Mouse (Mus musculus): Measurements from ENCODE around the gene Klre1. TPM values are rescaled to one million over a fixed set of nuclear protein-coding genes. Genes with fewer than 3 reads are reported as not detected.
A peak's percentile ranks its signal among the peaks of the same experiment; 100 is the strongest.
"Not testable (repeated sequence)": the region's sequence is repeated elsewhere in the genome, so short reads cannot be mapped to it uniquely, and the experiment has no call there.

Klre1 gene
- polyA plus RNA-seq, 1 experiment from 2014 or later, result 0.13 TPM

GRCm38 (mm10) chr6:129565257-129565656 lies 12.4 kb upstream of the Klre1 start:
- Histone ChIP-seq H3K4me2 (ENCODE audit: low read depth, low read length) (no peak overlapping the region), H3K9me3 (replicated peaks; ENCODE audit: control insufficient read depth, low read length) (no peaks in the 10 kb centered on the region), H3K9ac (ENCODE audit: low read depth, low read length) (no peak overlapping the region), H3K36me3 (ENCODE audit: control insufficient read depth, insufficient read depth) (no peaks in the 10 kb centered on the region), H3K4me3 (ENCODE audit: low read depth, low read length) (no peak overlapping the region), H3K27ac (ENCODE audit: low read length) (no peak overlapping the region), H3K4me1 (ENCODE audit: control insufficient read depth, low read depth, low read length) (no peaks in the 10 kb centered on the region), H3K27me3 (ENCODE audit: control insufficient read depth, insufficient read depth, low read depth, low read length) (no peaks in the 10 kb centered on the region)
- 14% methylated on average over 2 of the region's 2 CpGs for WGBS (ENCODE audit: insufficient replicate concordance)
- ATAC-seq (ENCODE audit: low read depth), result no peak

GRCm38 (mm10) chr6:129575315-129575714 lies 2.4 kb upstream of the Klre1 start:
- Histone ChIP-seq H3K36me3 (ENCODE audit: control insufficient read depth, insufficient read depth) (no peaks in the 10 kb centered on the region), H3K27me3 (ENCODE audit: control insufficient read depth, insufficient read depth, low read depth, low read length) (no peaks in the 10 kb centered on the region), H3K4me1 (ENCODE audit: control insufficient read depth, low read depth, low read length) (no peaks in the 10 kb centered on the region), H3K4me2 (ENCODE audit: low read depth, low read length) (no peak overlapping the region), H3K9me3 (replicated peaks; ENCODE audit: control insufficient read depth, low read length) (no peaks in the 10 kb centered on the region), H3K9ac (ENCODE audit: low read depth, low read length) (no peak overlapping the region), H3K4me3 (ENCODE audit: low read depth, low read length) (no peak overlapping the region), H3K27ac (ENCODE audit: low read length) (no peak overlapping the region)
- 14% methylated on average over 2 of the region's 2 CpGs for WGBS (ENCODE audit: insufficient replicate concordance)
- no peak for ATAC-seq (ENCODE audit: low read depth)

GRCm38 (mm10) chr6:129581274-129581673 lies 3.6 kb downstream of the Klre1 start:
- Histone ChIP-seq H3K4me1 (ENCODE audit: control insufficient read depth, low read depth, low read length) (no peaks in the 10 kb centered on the region), H3K27ac (ENCODE audit: low read length) (no peak overlapping the region), H3K9me3 (replicated peaks; ENCODE audit: control insufficient read depth, low read length) (no peaks in the 10 kb centered on the region), H3K36me3 (ENCODE audit: control insufficient read depth, insufficient read depth) (no peaks in the 10 kb centered on the region), H3K27me3 (ENCODE audit: control insufficient read depth, insufficient read depth, low read depth, low read length) (no peaks in the 10 kb centered on the region), H3K9ac (ENCODE audit: low read depth, low read length) (no peak overlapping the region), H3K4me3 (ENCODE audit: low read depth, low read length) (no peak overlapping the region), H3K4me2 (ENCODE audit: low read depth, low read length) (no peak overlapping the region)
- 36% methylated on average over 4 of the region's 4 CpGs for WGBS (ENCODE audit: insufficient replicate concordance)
- no peak for ATAC-seq (ENCODE audit: low read depth)

GRCm38 (mm10) chr6:129581896-129582295 lies 4.2 kb downstream of the Klre1 start:
- no peak overlapping the region for H3K9ac ChIP-seq (ENCODE audit: low read depth, low read length)
- no peaks in the 10 kb centered on the region for H3K9me3 ChIP-seq (replicated peaks; ENCODE audit: control insufficient read depth, low read length)
- H3K27me3 ChIP-seq (ENCODE audit: control insufficient read depth, insufficient read depth, low read depth, low read length), result no peaks in the 10 kb centered on the region
- H3K4me2 ChIP-seq (ENCODE audit: low read depth, low read length), result no peak overlapping the region
- ATAC-seq (ENCODE audit: low read depth), result no peak
- 24% methylated on average over 4 of the region's 4 CpGs for WGBS (ENCODE audit: insufficient replicate concordance)
- no peaks in the 10 kb centered on the region for H3K4me1 ChIP-seq (ENCODE audit: control insufficient read depth, low read depth, low read length)
- H3K4me3 ChIP-seq (ENCODE audit: low read depth, low read length), result no peak overlapping the region
- no peaks in the 10 kb centered on the region for H3K36me3 ChIP-seq (ENCODE audit: control insufficient read depth, insufficient read depth)
- no peak overlapping the region for H3K27ac ChIP-seq (ENCODE audit: low read length)

GRCm38 (mm10) chr6:129583014-129583413 lies 5.3 kb downstream of the Klre1 start:
- 51% methylated on average over 3 of the region's 3 CpGs for WGBS (ENCODE audit: insufficient replicate concordance)
- H3K4me3 ChIP-seq (ENCODE audit: low read depth, low read length), result no peak overlapping the region
- no peaks in the 10 kb centered on the region for H3K36me3 ChIP-seq (ENCODE audit: control insufficient read depth, insufficient read depth)
- H3K27me3 ChIP-seq (ENCODE audit: control insufficient read depth, insufficient read depth, low read depth, low read length), result no peaks in the 10 kb centered on the region
- no peak for ATAC-seq (ENCODE audit: low read depth)
- H3K27ac ChIP-seq (ENCODE audit: low read length), result no peak overlapping the region
- no peak overlapping the region for H3K4me2 ChIP-seq (ENCODE audit: low read depth, low read length)
- no peaks in the 10 kb centered on the region for H3K9me3 ChIP-seq (replicated peaks; ENCODE audit: control insufficient read depth, low read length)
- H3K4me1 ChIP-seq (ENCODE audit: control insufficient read depth, low read depth, low read length), result no peaks in the 10 kb centered on the region
- no peak overlapping the region for H3K9ac ChIP-seq (ENCODE audit: low read depth, low read length)

- no peak within 1 kb of the TSS for H3K4me3 ChIP-seq (ENCODE audit: low read depth, low read length)
- no peak within 1 kb of the TSS for H3K27ac ChIP-seq (ENCODE audit: low read length)
- no peaks in the 10 kb centered on the region for H3K36me3 ChIP-seq (ENCODE audit: control insufficient read depth, insufficient read depth)
- no peaks in the 10 kb centered on the region for H3K4me1 ChIP-seq (ENCODE audit: control insufficient read depth, low read depth, low read length)
- no peaks in the 10 kb centered on the region for H3K27me3 ChIP-seq (ENCODE audit: control insufficient read depth, insufficient read depth, low read depth, low read length)
- 16% methylated on average over 3 of the region's 3 CpGs for WGBS (ENCODE audit: insufficient replicate concordance)
- H3K9me3 ChIP-seq (replicated peaks; ENCODE audit: control insufficient read depth, low read length), result no peaks in the 10 kb centered on the region
- H3K4me2 ChIP-seq (ENCODE audit: low read depth, low read length), result no peak within 1 kb of the TSS
- ATAC-seq (ENCODE audit: low read depth), result no peak
- H3K9ac ChIP-seq (ENCODE audit: low read depth, low read length), result no peak within 1 kb of the TSS
These were observed 13.8 kb downstream of the Klre1 start, which contains the start of gene Klrd1 for GRCm38 (mm10) chr6:129591508-129591907. Gene Klrd1, plus strand, starts transcription at chr6:129591782.

GRCm38 (mm10) chr6:129608372-129608771 lies 30.7 kb downstream of the Klre1 start:
- no peak overlapping the region for H3K27ac ChIP-seq (ENCODE audit: low read length)
- no peaks in the 10 kb centered on the region for H3K36me3 ChIP-seq (ENCODE audit: control insufficient read depth, insufficient read depth)
- 0 out of 2 replicates have a peak, but pooled peaks have one; percentile 21 for ATAC-seq (ENCODE audit: low read depth)
- H3K4me1 ChIP-seq (ENCODE audit: control insufficient read depth, low read depth, low read length), result no peaks in the 10 kb centered on the region
- no peaks in the 10 kb centered on the region for H3K27me3 ChIP-seq (ENCODE audit: control insufficient read depth, insufficient read depth, low read depth, low read length)
- H3K9ac ChIP-seq (ENCODE audit: low read depth, low read length), result no peak overlapping the region
- H3K9me3 ChIP-seq (replicated peaks; ENCODE audit: control insufficient read depth, low read length), result no peaks in the 10 kb centered on the region
- no peak overlapping the region for H3K4me2 ChIP-seq (ENCODE audit: low read depth, low read length)
- H3K4me3 ChIP-seq (ENCODE audit: low read depth, low read length), result no peak overlapping the region

- Histone ChIP-seq H3K27me3 (ENCODE audit: control insufficient read depth, insufficient read depth, low read depth, low read length) (no peaks in the 10 kb centered on the region), H3K4me1 (ENCODE audit: control insufficient read depth, low read depth, low read length) (no peaks in the 10 kb centered on the region), H3K4me2 (ENCODE audit: low read depth, low read length) (no peak within 1 kb of the TSS), H3K9ac (ENCODE audit: low read depth, low read length) (no peak within 1 kb of the TSS), H3K27ac (ENCODE audit: low read length) (no peak within 1 kb of the TSS), H3K36me3 (ENCODE audit: control insufficient read depth, insufficient read depth) (no peaks in the 10 kb centered on the region), H3K9me3 (replicated peaks; ENCODE audit: control insufficient read depth, low read length) (no peaks in the 10 kb centered on the region), H3K4me3 (ENCODE audit: low read depth, low read length) (no peak within 1 kb of the TSS)
- no peak for ATAC-seq (ENCODE audit: low read depth)
- WGBS (ENCODE audit: insufficient replicate concordance), result 48% methylated on average over 4 of the region's 4 CpGs
These were observed 46.0 kb downstream of the Klre1 start, which contains the start of gene Klrk1 for GRCm38 (mm10) chr6:129623735-129624134. Gene Klrk1, minus strand, starts transcription at chr6:129623864.

- ATAC-seq (ENCODE audit: low read depth); H3K4me3 ChIP-seq (ENCODE audit: low read depth, low read length); H3K4me1 ChIP-seq (ENCODE audit: control insufficient read depth, low read depth, low read length); H3K4me2 ChIP-seq (ENCODE audit: low read depth, low read length); H3K9me3 ChIP-seq (replicated peaks; ENCODE audit: control insufficient read depth, low read length); H3K27me3 ChIP-seq (ENCODE audit: control insufficient read depth, insufficient read depth, low read depth, low read length); H3K36me3 ChIP-seq (ENCODE audit: control insufficient read depth, insufficient read depth); H3K27ac ChIP-seq (ENCODE audit: low read length); H3K9ac ChIP-seq (ENCODE audit: low read depth, low read length): not testable (repeated sequence)
- WGBS (ENCODE audit: insufficient replicate concordance), result 42% methylated on average over 2 of the region's 2 CpGs
These were observed 53.3 kb downstream of the Klre1 start for GRCm38 (mm10) chr6:129631046-129631445.
